Mouse (Mus musculus): ENCODE data around the gene Mtfp1.

- TF ChIP-seq CTCF (IDR thresholded peaks at IDR 0.05; ENCODE audit: low read depth, low read length) (no peak), POLR2A (IDR thresholded peaks at IDR 0.05; ENCODE audit: insufficient read depth, low read length) (no peak)
These were observed 48.2 kb upstream of the Mtfp1 start for GRCm38 (mm10) chr11:4143281-4144062.
